Comparison of ENCODE assay signal across 26 mouse cellular contexts in the genomic region with DNA sequence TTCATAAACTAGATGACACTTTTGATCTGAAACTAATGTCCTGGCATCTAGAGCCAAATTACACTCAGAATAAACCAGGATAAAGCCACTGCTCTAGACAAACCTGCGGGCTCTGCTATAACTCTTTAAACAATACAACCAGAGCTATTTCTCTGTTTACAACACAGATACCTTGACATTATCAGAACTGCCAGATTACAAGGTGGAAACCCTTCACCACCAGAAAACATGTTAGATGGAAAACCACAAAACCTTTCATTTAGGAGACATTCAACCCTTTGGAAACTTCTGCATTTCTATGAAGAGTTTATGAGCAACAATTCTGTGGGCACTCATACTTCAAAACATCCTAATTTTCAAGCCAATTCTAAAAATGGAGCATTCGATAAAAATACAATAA. TPM values are rescaled to one million over a fixed set of nuclear protein-coding genes. Genes with fewer than 3 reads are reported as not detected.
DNase-seq lines count a peak whose midpoint lies in the region; ATAC-seq and TF ChIP-seq lines count a peak whose summit lies in the region.
"Had no signal": no experiment of that assay in that cellular context is flagged by ENCODE, and none has a peak within 500 bp of the region (broad histone marks: within the 10 kb centered on the region; RNA-seq: fewer than 3 reads in every experiment).

No protein-coding gene starts in this region.

- TF ChIP-seq CTCF in MEL (IDR thresholded peaks at IDR 0.05 in 2 of 3, conservative IDR thresholded peaks at IDR 0.05 in 1 of 3; ENCODE audit: control insufficient read depth in 1 of 3, insufficient read depth in 1 of 3, low read depth in 2 of 3, low read length in 3 of 3, poor library complexity in 1 of 3, severe bottlenecking in 1 of 3), result no peak

- H3K4me2 ChIP-seq in midbrain, embryonic 11.5 days, result no peak overlapping the region
- H3K4me2 ChIP-seq: embryonic facial prominence, embryonic 12.5 days; forebrain, embryonic 13.5 days; forebrain, embryonic 15.5 days had no signal

- H3K4me1 ChIP-seq in midbrain, embryonic 11.5 days (ENCODE audit: control insufficient read depth, insufficient read depth, low read length), result no peaks in the 10 kb centered on the region
- H3K4me1 ChIP-seq in midbrain, embryonic 10.5 days, result no peaks in the 10 kb centered on the region
- peaks cover 6 to 8% of the 10 kb centered on the region in 2 experiments for H3K4me1 ChIP-seq in MEL (ENCODE audit: control insufficient read depth in 1 of 2, insufficient read depth in 2 of 2, low read length in 2 of 2)
- H3K4me1 ChIP-seq: embryonic facial prominence, embryonic 10.5 days; embryonic facial prominence, embryonic 12.5 days; forebrain, embryonic 13.5 days; forebrain, embryonic 15.5 days had no signal

- no peak for TF ChIP-seq EP300 in MEL (IDR thresholded peaks at IDR 0.05; ENCODE audit: low read depth in 1 of 2, low read length in 2 of 2)

- no peak overlapping the region for H3K27ac ChIP-seq in midbrain, embryonic 11.5 days (ENCODE audit: low read depth, low read length)
- H3K27ac ChIP-seq in midbrain, embryonic 10.5 days (replicated peaks), result no peak overlapping the region
- H3K27ac ChIP-seq in MEL (ENCODE audit: control insufficient read depth, low read depth, low read length), result no peak overlapping the region
- H3K27ac ChIP-seq: embryonic facial prominence, embryonic 10.5 days; embryonic facial prominence, embryonic 12.5 days; forebrain, embryonic 13.5 days; forebrain, embryonic 15.5 days had no signal

- no peaks in the 10 kb centered on the region; the same call in 1 of the 2 replicates for H3K79me2 ChIP-seq in MEL (ENCODE audit: control insufficient read depth, insufficient read depth, low read length, poor library complexity)

- no peaks in the 10 kb centered on the region for H3K27me3 ChIP-seq in midbrain, embryonic 11.5 days (ENCODE audit: control insufficient read depth, insufficient read depth, low read length)
- no peaks in the 10 kb centered on the region for H3K27me3 ChIP-seq in midbrain, embryonic 10.5 days (ENCODE audit: low read depth, poor library complexity, severe bottlenecking)
- no peaks in the 10 kb centered on the region for H3K27me3 ChIP-seq in MEL (ENCODE audit: control insufficient read depth in 1 of 2, insufficient read depth in 2 of 2, low read length in 2 of 2)
- H3K27me3 ChIP-seq: CH12.LX; embryonic facial prominence, embryonic 12.5 days; forebrain, embryonic 13.5 days; forebrain, embryonic 15.5 days had no signal

- no peaks in the 10 kb centered on the region for H3K9me3 ChIP-seq in midbrain, embryonic 11.5 days (ENCODE audit: control insufficient read depth, low read length)
- no peaks in the 10 kb centered on the region for H3K9me3 ChIP-seq in midbrain, embryonic 10.5 days (replicated peaks)
- H3K9me3 ChIP-seq in MEL (replicated peaks; ENCODE audit: insufficient read depth, low read length), result no peaks in the 10 kb centered on the region
- H3K9me3 ChIP-seq: embryonic facial prominence, embryonic 10.5 days; embryonic facial prominence, embryonic 12.5 days; forebrain, embryonic 13.5 days; forebrain, embryonic 15.5 days; G1E had no signal

- H3K9ac ChIP-seq in midbrain, embryonic 11.5 days (ENCODE audit: low read length), result no peak overlapping the region
- H3K9ac ChIP-seq in MEL (ENCODE audit: control insufficient read depth, low read depth, low read length, poor library complexity, severe bottlenecking), result no peak overlapping the region
- H3K9ac ChIP-seq: embryonic facial prominence, embryonic 12.5 days; forebrain, embryonic 13.5 days; forebrain, embryonic 15.5 days; forebrain, postnatal 0 days had no signal

- WGBS in midbrain, embryonic 11.5 days, result 87% methylated on average over 2 of the region's 2 CpGs
- 90% methylated on average over 2 of the region's 2 CpGs for WGBS in midbrain, embryonic 10.5 days

- ATAC-seq in midbrain, embryonic 11.5 days (ENCODE audit: low FRiP score), result no peak
- ATAC-seq in granulocyte monocyte progenitor cell, adult 5-6 weeks (replicated peaks; ENCODE audit: poor library complexity, severe bottlenecking), result peak; percentile 35
- peak; percentile 26; the same call in 1 of the 2 replicates for ATAC-seq in megakaryocyte progenitor cell, adult 5-6 weeks (replicated peaks; ENCODE audit: poor library complexity)
- ATAC-seq: CD4-positive, CD25-positive, alpha-beta regulatory T cell, adult 4 months; forebrain, embryonic 13.5 days; forebrain, embryonic 15.5 days had no signal

- TF ChIP-seq POLR2A in MEL (IDR thresholded peaks at IDR 0.05; ENCODE audit: control insufficient read depth in 1 of 2, insufficient read depth in 1 of 2, low read depth in 1 of 2, low read length in 2 of 2, poor library complexity in 1 of 2), result no peak

- H3K36me3 ChIP-seq in midbrain, embryonic 11.5 days (ENCODE audit: control insufficient read depth, insufficient read depth, low read length), result no peaks in the 10 kb centered on the region
- no peaks in the 10 kb centered on the region for H3K36me3 ChIP-seq in midbrain, embryonic 10.5 days
- H3K36me3 ChIP-seq in MEL (ENCODE audit: control insufficient read depth in 1 of 2, insufficient read depth in 2 of 2, low read length in 2 of 2), result peaks cover 0 to 18% of the 10 kb centered on the region in 2 experiments; a peak in 2 of 4 replicates
- H3K36me3 ChIP-seq: embryonic facial prominence, embryonic 10.5 days; embryonic facial prominence, embryonic 12.5 days; forebrain, embryonic 15.5 days had no signal

- no peak for TF ChIP-seq RAD21 in MEL (IDR thresholded peaks at IDR 0.05; ENCODE audit: low read depth, low read length)

- H3K4me3 ChIP-seq in midbrain, embryonic 11.5 days (ENCODE audit: low read depth, low read length), result no peak overlapping the region
- H3K4me3 ChIP-seq in midbrain, embryonic 10.5 days, result no peak overlapping the region
- H3K4me3 ChIP-seq in MEL (ENCODE audit: control insufficient read depth in 1 of 2, insufficient read depth in 1 of 2, low read depth in 2 of 2, low read length in 2 of 2), result no peak overlapping the region
- H3K4me3 ChIP-seq: embryonic facial prominence, embryonic 10.5 days; embryonic facial prominence, embryonic 12.5 days; forebrain, embryonic 13.5 days; forebrain, embryonic 15.5 days had no signal

- DNase-seq in midbrain, embryonic 11.5 days (ENCODE audit: low spot score, missing footprints), result peak; percentile 19
- DNase-seq in midbrain, embryonic 10.5 days (ENCODE audit: low spot score), result no peak
- peak; percentile 37 for DNase-seq in MEL (ENCODE audit: low read depth, low spot score)
- no peak for DNase-seq in liver
- DNase-seq in kidney, postnatal 14 days, result no peak
- DNase-seq in urinary bladder, adult 2 months (ENCODE audit: low spot score), result no peak
- DNase-seq: adrenal gland, adult 2 months; adrenal gland, postnatal 10 days; adrenal gland, postnatal 25 days; B cell, adult 2 months; cerebellum, adult 11 months; cerebellum, adult 18-20 months; cerebellum, adult 8-10 months; cerebellum, adult 9-11 months; cerebellum, postnatal 14 days; cerebellum, postnatal 36 days; forebrain, postnatal 0 days had no signal

TF ChIP-seq in MEL, 35 proteins besides CTCF, POLR2A, EP300 and RAD21:
- TF ChIP-seq MEF2A (IDR thresholded peaks at IDR 0.05; ENCODE audit: extremely low read depth, insufficient replicate concordance, low read depth, low read length, poor library complexity, severe bottlenecking) (no peak), TAL1 (IDR thresholded peaks at IDR 0.05; ENCODE audit: low read length) (0 out of 2 replicates have a peak, but pooled peaks have one; percentile 12)

RNA-seq across cellular contexts. Expression of a gene that starts 20.4 kb away (rescaled TPM):
- 4.9 and 6.0 TPM in 2 replicates for polyA plus RNA-seq in midbrain, embryonic 11.5 days (2014; fragmentation: Nextera tagmentation; extraction: Ambion mirVana)
- polyA plus RNA-seq in midbrain, embryonic 10.5 days (2016; fragmentation: Nextera tagmentation; extraction: Ambion mirVana), result 4.6 and 4.7 TPM in 2 replicates
- total RNA-seq in MEL (2012; rRNA removed), result 3.5 and 4.2 TPM in 2 replicates
- polyA plus RNA-seq in MEL (2012; ENCODE audit: insufficient read depth in 1 of 2, insufficient read length in 2 of 2, low read depth in 1 of 2, low replicate concordance in 2 of 2, missing spikeins in 1 of 2), result 10 to 100 TPM in 1 of 2 experiments, not detected in 1; 12.6 TPM
- total RNA-seq in granulocyte monocyte progenitor cell, adult 5-6 weeks (2014; fragmentation: Nextera tagmentation), result 2.8 and 3.0 TPM in 2 replicates
- 3.9 and 4.0 TPM in 2 replicates for total RNA-seq in granulocyte monocyte progenitor cell, adult 5-6 weeks (2017)
- 9.3 and 10.8 TPM in 2 replicates for total RNA-seq in megakaryocyte progenitor cell, adult 5-6 weeks (2015)
- total RNA-seq in megakaryocyte progenitor cell, adult 5-6 weeks (2017), result 3.6 and 5.2 TPM in 2 replicates
- 8.3 and 9.2 TPM in 2 replicates for polyA plus RNA-seq in urinary bladder, adult 2 months (2012; rRNA removed)

Comparison
In these comparisons a context has a peak if more than half of its experiments do, and no peak if none do; other contexts are left out.
1. DNase-seq: peak in midbrain, embryonic 11.5 days (single experiment) and MEL (single experiment); none in midbrain, embryonic 10.5 days (single experiment), liver (single experiment), kidney, postnatal 14 days (single experiment) and urinary bladder, adult 2 months (single experiment).